Mouse (Mus musculus) bone marrow, adult 2 months (tissue): ENCODE measurements at regions not wholly inside any gene's neighbourhood (a gene's known extent, or its start where the extent isn't known, plus 50 kb on each side); places are given as distances from the start of the nearest gene placed in this dataset.

ENCODE experiments used
- CTCF ChIP-seq: fragments of 200-500 bp; IDR thresholded peaks from 2 replicates; pipeline ENCODE4 v1.5.1; 2011; ENCODE audit warnings: low read length, control low read depth; ENCODE audit not compliant: control insufficient read depth, insufficient read depth
- POLR2A ChIP-seq: fragments of 200-500 bp; IDR thresholded peaks from 2 replicates; pipeline ENCODE4 v1.6.1; 2011; ENCODE audit warnings: low read depth, mild to moderate bottlenecking, control low read depth, low read length, borderline replicate concordance; ENCODE audit not compliant: control insufficient read depth

GRCm38 (mm10) chr1:73545401-73545800 lies 529.7 kb upstream of the Tnp1 start:
- no peak for TF ChIP-seq POLR2A
- no peak for TF ChIP-seq CTCF
